Mouse (Mus musculus) thymus, postnatal 4 days (tissue): ENCODE measurements at regions not wholly inside any gene's neighbourhood (a gene's known extent, or its start where the extent isn't known, plus 50 kb on each side); places are given as distances from the start of the nearest gene placed in this dataset.

Source experiments
- DNase-seq: peaks from one replicate; pipeline ENCODE4 v3.0.0; 2021

DNA sequence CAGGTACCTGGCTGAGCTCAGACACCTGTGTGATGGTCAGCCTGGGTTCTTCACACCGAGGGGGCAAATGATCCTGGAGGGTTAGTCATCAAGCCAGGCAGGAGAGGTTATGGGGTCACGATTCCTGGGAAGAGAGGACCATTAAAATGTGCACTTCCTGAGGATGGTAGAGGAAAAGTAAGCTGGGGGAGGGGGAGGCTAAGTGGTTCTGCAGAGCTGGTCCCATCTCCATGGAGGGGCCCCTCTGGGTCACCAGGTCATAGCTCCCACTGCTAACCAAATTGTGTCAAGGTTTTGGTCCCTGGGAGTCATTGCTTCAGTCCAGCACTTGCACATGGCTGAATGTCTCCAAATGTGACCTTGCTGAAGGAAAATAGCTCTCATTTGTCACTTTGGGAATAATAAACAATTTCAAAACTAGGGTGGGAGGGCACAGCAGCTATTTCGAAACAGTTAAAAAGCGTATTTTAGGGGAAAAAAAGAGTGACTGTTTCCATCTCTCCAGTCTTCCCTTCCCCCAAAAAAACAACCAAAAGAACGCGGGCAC lies 395.5 kb downstream of the Wdr11 start:
- DNase-seq = no peak

DNA sequence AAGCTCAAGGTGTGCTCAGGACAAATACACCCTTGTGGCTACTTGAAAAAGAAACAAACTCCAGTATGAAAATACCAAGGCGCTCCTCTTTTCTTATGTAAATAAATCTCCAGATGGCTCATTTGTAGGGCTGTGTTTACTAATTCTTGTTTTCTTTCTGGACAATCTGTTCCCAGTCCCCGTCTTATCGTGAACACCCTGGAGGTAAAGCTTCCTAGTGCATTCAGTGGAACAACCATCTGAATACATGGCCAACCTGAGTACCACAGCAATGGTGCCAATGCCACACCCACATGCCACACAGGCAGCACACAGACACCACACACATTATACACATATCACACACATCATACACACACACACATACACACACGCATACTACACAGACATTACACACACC lies 396.1 kb downstream of the Wdr11 start:
- DNase-seq = no peak

DNA sequence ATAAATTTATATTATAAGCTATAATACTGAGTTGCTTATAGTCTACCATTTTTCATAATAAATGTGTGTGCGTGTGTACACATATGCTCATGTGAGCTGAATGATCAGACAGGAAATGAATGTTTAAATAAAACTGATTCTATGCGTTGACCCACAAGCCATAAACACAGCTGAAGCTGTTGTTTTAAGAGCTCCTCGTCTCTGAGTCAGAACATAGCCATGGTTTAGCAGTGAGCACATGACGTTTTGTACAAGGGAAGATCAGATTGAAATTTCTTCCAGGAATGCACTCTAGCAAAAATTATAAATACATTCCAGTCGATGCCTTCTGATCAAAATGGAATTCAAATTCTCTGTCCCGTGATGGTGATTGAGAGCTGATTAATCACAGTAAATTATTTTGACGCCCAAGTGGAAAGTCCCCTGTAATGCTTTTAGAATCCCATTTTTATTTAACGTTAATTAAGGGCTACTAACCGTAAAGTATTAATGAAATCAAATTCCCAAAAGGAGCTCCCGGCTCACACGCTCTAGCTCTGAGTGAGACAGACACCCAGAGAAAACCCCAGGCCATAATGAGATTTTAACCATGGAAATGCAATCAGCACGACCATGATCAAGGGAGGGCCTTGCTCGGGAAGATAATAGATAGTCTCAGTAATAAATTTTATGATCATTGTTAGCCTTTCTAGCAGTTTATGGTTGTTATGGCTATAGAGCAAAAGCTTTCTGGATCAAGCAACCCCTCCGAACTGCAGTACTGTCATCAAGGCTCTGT lies 402.0 kb downstream of the Wdr11 start:
- no peak for DNase-seq

DNA sequence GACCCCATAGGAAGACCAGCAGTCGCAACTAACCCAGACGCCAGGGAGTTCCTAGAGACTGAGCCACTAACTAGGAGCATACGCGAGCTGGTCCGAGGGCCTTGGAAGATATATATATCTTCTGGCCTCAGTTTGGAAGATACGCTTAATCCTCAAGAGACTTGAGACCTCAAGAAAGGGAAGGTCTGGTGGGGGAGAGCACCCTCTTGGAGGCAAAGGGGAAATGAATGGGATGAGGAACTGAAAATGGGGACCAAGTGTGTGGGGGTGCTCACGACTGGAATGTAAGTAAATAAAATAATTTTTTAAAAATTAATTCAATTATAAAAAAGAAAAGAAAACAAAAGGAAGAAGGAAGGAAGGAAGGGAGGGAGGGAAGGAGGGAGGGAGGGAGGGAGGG lies 403.9 kb downstream of the Wdr11 start:
- DNase-seq = no peak

DNA sequence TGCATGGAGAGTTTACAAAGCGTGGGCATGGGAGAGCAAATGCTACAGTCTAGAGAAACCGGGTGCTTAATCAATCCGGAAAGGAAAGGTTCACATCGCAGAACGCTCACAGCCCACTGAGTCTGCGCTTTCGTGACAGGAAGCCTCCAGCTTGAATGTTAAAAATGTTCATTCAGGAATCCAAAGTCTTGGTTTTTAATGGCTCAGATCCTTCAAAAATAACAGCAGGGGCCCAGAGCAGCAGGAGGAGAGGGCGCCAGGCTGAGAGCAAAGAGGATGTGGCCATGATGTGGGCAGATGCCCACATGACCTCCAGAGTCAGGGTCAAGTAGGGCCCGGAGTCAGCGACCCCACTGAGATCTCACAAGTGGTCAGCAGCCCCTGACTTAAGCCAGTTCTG lies 409.4 kb downstream of the Wdr11 start:
- no peak for DNase-seq

DNA sequence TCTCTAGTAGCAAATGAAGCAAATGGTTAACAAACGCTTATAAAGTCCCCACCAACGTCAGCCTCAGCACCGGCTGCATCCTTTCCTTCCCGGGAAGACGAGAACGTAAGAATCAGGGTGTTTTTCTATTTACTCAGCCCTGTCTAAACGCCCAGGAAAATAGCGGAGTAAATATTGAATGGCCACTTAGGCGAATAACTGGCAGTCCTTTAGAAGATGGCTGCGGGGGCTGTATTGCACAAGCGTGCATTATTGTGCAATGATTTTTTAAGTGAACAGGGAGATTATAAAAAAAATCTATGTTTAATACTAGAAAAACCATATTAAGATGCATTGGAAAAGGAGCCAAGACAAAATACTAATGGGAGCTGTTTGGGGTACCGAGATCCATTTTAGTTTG lies 410.3 kb downstream of the Wdr11 start:
- DNase-seq = no peak

DNA sequence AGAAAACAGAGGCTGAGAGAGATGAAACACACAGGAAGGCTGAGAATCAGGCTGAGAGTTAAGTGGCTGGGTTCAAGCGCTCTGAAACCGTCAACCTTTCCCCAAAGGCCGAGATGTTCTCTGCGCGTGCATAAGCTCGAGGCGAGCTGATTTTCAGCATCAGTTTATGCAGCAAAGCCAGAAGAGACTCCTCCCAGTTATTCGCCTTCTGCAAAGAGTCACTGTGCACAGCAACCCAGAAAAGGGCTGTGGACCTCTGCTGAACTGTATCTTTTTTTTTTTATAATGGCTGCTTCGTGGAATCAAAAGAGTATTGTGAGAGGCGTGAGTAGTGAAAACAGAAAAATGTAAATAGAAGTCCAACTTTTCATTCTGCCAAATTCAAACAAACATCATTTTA lies 413.7 kb downstream of the Wdr11 start:
- DNase-seq = no peak

DNA sequence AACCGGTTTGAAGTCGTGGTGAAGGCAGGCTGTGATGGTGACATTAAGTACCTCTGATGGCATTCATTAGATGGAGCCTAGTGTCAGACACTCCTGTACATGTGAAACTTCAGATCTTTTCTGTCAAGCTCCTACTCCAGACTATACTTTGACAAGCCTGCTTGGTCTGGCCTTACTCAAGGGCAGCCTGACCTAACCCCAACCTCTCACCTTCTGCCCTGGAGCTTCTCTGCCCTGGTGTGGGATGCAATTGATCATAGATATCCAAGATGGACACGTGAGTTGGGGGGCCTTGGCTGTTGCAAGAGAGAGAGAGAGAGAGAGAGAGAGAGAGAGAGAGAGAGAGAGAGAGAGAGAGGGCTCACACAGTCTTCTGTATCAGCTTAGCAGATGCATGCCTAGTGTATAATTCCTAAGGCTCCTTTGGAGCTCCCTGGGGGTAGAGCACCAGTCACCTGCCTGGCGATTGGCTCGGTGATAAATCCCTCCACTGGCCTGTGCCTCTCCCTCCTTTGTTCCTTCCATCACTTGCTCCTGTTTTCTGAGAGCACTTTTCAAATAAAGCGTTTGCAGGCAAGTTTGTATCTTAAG lies 416.4 kb downstream of the Wdr11 start:
- DNase-seq = no peak

DNA sequence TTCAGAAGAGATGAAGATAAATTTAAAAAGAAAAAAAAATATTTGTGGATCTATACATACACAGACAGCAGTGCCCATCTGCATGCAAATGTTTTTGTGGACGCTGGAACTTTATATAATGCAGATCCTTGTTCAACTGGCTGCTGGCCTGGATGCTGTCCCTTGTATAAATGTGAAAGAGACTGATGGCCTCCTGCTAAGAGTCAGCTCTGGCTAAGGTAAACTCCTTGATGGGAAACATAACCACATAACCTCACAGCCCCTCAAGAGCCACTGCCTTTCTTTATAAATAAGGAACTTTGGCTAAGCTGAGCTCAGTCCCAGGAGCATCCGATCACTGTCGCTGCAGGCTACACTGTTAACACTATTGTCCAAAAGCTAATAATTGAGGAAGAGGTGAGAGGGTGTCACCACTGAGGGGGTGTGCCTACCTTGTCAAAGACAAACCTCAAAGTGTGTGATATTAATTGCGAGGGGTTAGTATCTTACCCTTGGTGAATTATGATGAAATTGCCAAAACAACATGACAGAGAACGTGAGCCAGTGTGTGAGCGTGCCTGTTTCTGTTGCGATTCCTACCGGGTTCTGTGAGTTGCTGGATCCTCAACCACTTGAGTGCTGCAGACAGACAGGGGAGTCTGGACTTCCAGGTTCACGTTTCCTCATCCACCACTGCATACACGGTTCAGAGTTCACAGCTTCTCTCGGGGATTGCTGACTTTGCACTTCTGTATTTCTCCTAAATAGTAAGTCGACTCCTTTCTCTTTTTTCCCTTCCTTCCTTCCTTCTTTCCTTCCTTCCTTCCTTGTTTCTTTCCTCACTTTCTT lies 417.1 kb downstream of the Wdr11 start:
- no peak for DNase-seq

DNA sequence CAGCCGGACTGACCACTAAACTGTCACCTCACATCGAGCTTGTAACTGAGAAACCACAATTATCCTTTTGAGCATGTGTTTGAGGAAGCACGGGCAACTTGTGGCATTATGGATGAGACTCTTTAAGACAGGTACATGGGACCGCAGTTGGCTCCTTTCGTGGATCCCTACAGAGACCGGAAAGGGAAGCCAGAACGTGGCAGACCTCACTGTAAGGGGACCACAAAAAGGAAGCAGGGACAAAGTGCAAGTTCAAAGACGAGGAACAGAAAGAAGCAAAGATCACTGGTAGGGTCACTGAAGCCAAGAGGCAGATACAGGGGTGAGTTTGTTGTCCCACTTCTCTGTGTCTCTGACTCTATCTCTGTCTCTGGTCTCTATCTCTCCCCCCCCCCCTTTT lies 420.4 kb downstream of the Wdr11 start:
- DNase-seq = no peak

DNA sequence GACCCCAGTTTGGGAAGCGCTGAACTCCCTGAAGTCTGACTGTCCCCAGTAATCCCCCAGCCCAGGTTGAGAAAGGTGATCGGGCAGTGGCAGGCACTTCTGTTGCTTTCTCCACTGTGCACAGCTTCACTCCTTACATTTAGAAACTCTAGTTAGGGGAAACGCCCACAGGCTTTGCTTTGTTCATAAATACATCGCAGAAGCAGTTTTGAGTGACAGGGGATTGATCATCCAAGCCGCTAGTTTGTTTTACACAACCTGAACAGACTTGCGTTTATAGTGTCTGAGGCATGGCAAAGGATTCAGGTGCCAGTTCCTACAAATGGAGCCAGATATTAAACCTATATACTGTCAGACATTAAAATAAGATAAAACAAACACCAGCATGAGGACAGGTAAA lies 421.4 kb downstream of the Wdr11 start:
- DNase-seq = no peak

DNA sequence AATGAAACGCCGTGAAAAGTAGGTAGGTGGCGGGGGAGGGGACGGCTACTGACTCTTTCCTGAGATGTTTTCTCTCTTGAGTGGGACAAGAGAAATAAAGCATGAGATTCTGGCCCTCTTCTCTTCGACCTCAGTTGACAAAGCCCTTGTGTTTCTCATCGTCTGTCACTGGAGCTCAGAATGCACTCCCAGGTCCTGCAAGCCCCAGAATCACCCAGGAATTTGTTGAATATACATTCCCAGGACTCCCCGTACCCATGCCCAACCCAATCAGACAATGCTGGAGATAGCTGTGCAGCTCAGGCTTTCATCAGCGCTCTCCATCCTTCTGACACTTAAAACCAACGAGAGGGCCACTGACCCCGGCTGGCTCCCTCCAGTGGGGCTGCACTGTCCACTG lies 422.9 kb downstream of the Wdr11 start:
- no peak for DNase-seq

DNA sequence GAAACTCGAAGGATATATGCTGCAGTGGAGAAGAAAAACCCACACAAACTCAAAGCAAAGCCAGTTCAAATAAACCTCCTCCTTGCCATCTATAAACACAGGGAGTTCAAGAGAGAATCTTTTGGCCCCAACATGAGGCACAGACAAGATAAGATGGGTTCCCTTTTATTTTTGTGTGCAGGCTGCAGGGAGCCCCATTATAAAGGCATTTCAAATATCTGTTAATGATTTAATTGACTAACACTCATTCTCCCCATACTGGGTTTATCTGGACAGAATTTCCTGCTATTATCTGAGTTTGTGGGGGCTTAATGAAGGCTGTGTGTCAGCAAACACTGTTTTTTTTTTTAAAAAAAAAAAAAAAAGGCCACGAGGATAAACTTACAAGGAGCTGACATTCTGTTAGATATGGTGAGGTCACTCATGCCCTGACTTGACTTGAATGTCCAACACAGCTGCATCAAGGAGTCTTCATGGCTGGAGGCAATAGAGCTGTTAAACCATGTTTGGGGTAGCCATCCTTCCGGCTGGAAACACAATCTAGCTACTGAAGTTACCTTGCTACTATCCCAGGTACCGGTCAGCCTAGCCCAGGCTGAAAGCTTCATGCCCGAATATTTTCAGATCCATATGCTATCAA lies 423.8 kb downstream of the Wdr11 start:
- no peak for DNase-seq

DNA sequence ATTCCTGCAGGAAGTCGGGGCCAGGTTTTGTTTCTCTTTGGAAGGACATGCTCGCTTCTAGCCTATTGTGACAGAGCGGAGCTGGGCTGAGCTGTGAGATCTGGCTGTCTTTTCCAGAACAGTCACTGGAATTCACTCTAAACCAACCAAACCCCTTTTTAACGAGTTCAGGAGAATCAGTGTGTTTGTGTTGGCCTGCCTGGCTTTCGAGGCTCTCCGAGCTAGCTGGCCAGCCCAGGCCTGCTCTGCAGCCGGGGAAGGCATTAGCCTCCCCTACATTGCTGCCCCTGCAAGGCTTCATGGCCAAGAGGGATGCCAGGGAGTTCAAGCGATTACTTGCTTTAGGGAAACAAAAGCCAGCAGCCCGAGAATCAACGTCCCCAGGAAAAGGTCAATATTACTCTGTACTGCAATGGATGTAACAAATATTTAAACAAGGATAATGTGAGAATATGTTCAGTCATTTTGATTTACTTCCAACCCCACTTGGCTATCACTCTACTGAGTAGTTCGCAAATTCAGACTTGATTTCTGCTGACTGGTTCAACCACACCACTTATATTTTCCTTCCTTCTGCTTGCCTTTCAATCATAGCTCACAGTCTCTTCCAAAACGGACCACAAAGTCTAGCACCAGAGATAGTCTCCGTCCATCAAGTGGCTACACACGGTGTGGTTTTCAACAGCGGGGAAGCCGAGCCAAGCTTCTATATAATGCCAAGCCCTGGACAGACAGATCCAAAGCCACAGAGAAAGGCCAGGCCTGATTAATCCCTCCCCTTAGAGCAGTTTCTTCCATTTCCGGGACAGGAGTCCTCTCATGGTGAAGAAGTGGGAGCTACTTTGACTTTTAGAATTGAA lies 424.6 kb downstream of the Wdr11 start:
- no peak for DNase-seq

DNA sequence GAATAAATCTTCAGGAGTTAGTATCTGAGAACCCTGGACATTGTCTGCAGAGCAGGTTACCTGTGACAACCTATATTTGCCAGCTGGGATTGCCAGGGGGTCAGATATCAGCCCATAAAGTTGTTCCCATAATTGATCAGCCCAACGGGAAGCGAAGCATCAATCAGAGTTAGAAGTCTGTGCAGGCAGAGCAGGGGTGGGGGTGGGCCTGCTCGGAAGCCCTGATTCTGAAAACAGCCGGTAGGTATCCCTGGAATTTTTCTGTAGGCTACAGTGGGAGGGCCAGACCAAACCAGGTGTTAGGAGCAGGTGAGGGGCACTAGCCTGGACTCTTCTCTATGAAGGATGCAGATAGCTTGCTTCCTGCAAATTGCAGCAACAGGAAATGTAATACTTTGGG lies 427.2 kb downstream of the Wdr11 start:
- DNase-seq = no peak

DNA sequence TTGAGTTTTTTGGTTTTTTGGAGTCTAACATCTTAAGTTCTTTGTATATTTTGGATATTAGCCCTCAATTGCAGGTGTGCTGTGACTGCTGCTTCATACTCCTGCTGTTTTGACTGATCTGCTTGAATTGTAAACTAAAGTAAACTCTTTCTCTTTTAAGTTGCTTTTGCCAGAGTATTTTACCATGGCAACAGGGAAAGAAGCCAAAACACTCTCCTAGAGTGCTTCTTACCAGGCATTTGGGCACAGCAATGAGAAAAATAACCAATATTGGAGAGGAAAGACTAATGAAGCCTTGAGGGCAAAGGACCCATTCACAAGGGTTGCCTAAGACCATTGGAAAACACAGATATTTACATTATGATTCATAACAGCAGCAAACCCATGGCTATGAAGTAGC lies 437.3 kb downstream of the Wdr11 start:
- no peak for DNase-seq

DNA sequence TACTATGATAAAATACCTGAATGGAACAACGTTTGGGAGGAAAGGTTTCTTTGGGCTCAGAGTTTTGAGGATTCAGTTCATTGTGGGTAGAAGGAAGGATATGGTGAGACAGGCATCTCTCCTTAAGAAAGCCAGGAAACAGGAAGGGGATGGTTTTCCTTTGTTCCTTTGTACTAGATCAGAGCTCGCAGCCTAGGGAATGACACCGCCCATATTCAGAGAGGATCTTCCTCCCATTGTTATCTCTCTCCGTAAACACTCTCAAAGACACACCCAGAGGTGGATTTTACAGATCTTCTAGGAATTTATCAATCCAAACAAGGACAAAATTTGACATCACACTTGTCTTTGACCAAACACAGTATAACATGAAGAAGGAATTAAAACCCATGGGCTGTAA lies 439.0 kb downstream of the Wdr11 start:
- no peak for DNase-seq

DNA sequence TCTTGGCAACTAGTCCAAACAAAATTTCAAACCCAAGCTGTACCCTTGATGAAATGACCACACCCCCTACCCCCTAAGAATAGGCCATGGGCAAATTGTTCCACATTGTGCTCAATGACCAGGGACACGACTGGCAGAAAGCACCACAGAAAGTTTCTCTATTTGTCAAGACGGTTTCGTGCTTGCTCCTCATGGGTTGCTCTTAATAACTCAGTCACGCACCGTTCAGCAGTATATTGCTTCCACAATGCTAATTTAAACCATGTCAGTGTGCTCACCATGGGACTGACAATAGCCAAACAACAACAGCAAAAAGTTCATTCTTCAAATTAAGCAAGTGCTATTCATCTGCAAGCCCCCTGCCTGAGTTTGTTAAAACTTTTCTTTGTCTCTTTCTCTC lies 444.6 kb downstream of the Wdr11 start:
- no peak for DNase-seq

DNA sequence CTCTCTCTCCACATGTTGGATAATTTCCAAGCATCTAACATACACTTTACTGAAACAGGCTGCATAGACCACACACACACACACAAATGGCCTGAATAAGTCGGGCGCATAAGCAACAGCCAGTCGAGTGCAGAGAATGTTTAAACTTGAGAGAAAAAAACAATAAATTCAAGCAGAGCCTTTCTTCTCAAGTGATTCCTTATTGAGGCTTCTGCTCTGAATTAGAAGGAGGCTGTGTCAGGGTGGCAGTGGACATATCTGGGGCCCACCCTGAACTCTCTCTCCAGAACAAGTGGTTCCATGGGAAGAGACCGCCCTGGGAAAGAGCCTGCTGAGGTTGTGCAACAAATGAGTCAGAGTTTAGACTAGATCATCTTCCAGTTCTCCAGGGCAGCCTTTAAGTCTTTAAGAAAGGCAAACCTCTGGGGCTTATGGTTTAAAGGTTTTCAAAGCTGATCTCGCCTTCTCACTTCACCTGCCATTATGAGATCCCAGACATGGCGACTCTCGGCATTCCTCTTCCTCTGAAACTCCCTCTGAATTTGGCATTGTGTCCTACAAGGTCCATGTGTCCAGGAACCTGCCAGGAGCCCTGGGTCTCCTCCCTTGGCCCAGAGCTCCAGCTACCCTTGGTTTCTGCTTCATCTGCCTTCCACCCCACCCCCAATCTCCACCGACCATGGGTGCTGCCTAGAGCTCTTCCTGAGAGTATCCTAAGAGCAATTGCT lies 445.3 kb downstream of the Wdr11 start:
- no peak for DNase-seq

DNA sequence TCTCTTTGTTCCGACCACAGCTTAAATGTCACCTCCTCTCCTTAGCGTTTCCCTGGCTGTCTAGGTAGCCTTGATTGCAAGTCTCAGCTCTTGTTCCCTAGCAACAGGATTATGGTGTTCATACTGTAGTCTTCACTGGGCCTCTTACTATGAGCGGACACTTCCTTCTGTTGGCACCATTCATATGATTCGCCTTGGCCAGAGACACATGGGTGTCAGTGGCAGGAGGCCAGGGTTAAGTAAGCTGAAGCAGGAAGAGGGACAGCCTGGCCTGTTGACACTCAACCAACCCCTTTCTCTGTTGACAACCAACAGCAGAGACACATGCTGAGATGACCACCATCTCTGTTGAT lies 445.9 kb downstream of the Wdr11 start:
- DNase-seq = no peak

DNA sequence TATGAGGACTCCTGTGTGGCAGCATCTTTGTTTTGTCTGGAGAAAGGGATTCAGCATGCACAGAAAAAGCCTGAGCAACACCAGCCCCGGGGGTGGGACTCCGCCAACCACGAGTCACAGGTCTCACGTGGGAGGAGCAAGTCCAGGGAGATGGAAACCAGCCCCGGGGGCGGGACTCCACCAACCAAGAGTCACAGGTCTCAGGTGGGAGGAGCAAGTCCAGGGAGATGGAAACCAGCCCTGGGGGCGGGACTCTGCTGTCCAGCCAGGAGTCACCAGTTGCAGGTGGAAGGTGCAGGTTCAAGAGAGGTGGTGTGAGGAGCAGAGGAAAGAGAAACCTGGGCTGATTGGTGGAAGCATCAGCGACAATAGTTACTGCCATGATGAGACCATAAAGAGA lies 448.9 kb downstream of the Wdr11 start:
- DNase-seq = no peak
